Mouse (Mus musculus): ENCODE results near the gene Ankrd11. TPM values are rescaled to one million over a fixed set of nuclear protein-coding genes. Genes with fewer than 3 reads are reported as not detected.

The Ankrd11 gene
- polyA plus RNA-seq, 1 experiment from 2014 or later = 49.9 TPM

- Histone ChIP-seq H3K9ac (no peak overlapping the region), H3K36me3 (replicated peaks; ENCODE audit: control insufficient read depth, insufficient read depth) (no peaks in the 10 kb centered on the region), H3K27ac (no peak overlapping the region), H3K27me3 (ENCODE audit: control insufficient read depth, insufficient read depth, low read length) (no peaks in the 10 kb centered on the region), H3K4me1 (replicated peaks; ENCODE audit: control insufficient read depth, insufficient read depth, low read length) (peaks cover 53% of the 10 kb centered on the region), H3K4me3 (replicated peaks; ENCODE audit: low read length) (no peak overlapping the region), H3K4me2 (replicated peaks) (no peak overlapping the region), H3K9me3 (ENCODE audit: control insufficient read depth, low read length) (no peaks in the 10 kb centered on the region)
- DNase-seq (ENCODE audit: low spot score) (no peak), ATAC-seq (ENCODE audit: low FRiP score) (no peak)
Measured at GRCm38 (mm10) chr8:122933973-122934372, 108.1 kb downstream of the Ankrd11 start.

GRCm38 (mm10) chr8:122932561-122932959, 109.5 kb downstream of the Ankrd11 start:
- Histone ChIP-seq H3K4me3 (replicated peaks; ENCODE audit: low read length) (no peak overlapping the region), H3K27me3 (ENCODE audit: control insufficient read depth, insufficient read depth, low read length) (no peaks in the 10 kb centered on the region), H3K4me1 (replicated peaks; ENCODE audit: control insufficient read depth, insufficient read depth, low read length) (peaks cover 40% of the 10 kb centered on the region), H3K9me3 (ENCODE audit: control insufficient read depth, low read length) (no peaks in the 10 kb centered on the region), H3K4me2 (replicated peaks) (no peak overlapping the region), H3K9ac (no peak overlapping the region), H3K27ac (no peak overlapping the region), H3K36me3 (replicated peaks; ENCODE audit: control insufficient read depth, insufficient read depth) (no peaks in the 10 kb centered on the region)
- no peak for ATAC-seq (ENCODE audit: low FRiP score)
- no peak for DNase-seq (ENCODE audit: low spot score)
- WGBS = 91% methylated on average over 2 of the region's 2 CpGs

GRCm38 (mm10) chr8:122931834-122932560, 110.1 kb downstream of the Ankrd11 start:
- Histone ChIP-seq H3K4me3 (replicated peaks; ENCODE audit: low read length) (no peak overlapping the region), H3K9me3 (ENCODE audit: control insufficient read depth, low read length) (no peaks in the 10 kb centered on the region), H3K27ac (no peak overlapping the region), H3K27me3 (ENCODE audit: control insufficient read depth, insufficient read depth, low read length) (no peaks in the 10 kb centered on the region), H3K36me3 (replicated peaks; ENCODE audit: control insufficient read depth, insufficient read depth) (no peaks in the 10 kb centered on the region), H3K4me2 (replicated peaks) (no peak overlapping the region), H3K4me1 (replicated peaks; ENCODE audit: control insufficient read depth, insufficient read depth, low read length) (peaks cover 35% of the 10 kb centered on the region), H3K9ac (peak overlapping the region; percentile 9; the same call in 1 of the 2 replicates)
- ATAC-seq (ENCODE audit: low FRiP score) = no peak
- 67% methylated on average over 3 of the region's 3 CpGs for WGBS
- DNase-seq (ENCODE audit: low spot score) = no peak

GRCm38 (mm10) chr8:122928631-122929224, 113.3 kb downstream of the Ankrd11 start:
- H3K27me3 ChIP-seq (ENCODE audit: control insufficient read depth, insufficient read depth, low read length) = no peaks in the 10 kb centered on the region
- no peak overlapping the region for H3K9ac ChIP-seq
- no peak overlapping the region for H3K4me2 ChIP-seq (replicated peaks)
- no peak for ATAC-seq (ENCODE audit: low FRiP score)
- peaks cover 15% of the 10 kb centered on the region for H3K4me1 ChIP-seq (replicated peaks; ENCODE audit: control insufficient read depth, insufficient read depth, low read length)
- H3K36me3 ChIP-seq (replicated peaks; ENCODE audit: control insufficient read depth, insufficient read depth) = no peaks in the 10 kb centered on the region
- no peak overlapping the region for H3K27ac ChIP-seq
- 87% methylated on average over 7 of the region's 7 CpGs for WGBS
- H3K9me3 ChIP-seq (ENCODE audit: control insufficient read depth, low read length) = no peaks in the 10 kb centered on the region
- no peak overlapping the region for H3K4me3 ChIP-seq (replicated peaks; ENCODE audit: low read length)
- DNase-seq (ENCODE audit: low spot score) = no peak

GRCm38 (mm10) chr8:122927841-122928240, 114.2 kb downstream of the Ankrd11 start:
- no peaks in the 10 kb centered on the region for H3K9me3 ChIP-seq (ENCODE audit: control insufficient read depth, low read length)
- no peaks in the 10 kb centered on the region for H3K36me3 ChIP-seq (replicated peaks; ENCODE audit: control insufficient read depth, insufficient read depth)
- WGBS = 93% methylated on average over 3 of the region's 3 CpGs
- no peak overlapping the region for H3K4me2 ChIP-seq (replicated peaks)
- no peak overlapping the region for H3K27ac ChIP-seq
- no peak overlapping the region for H3K9ac ChIP-seq
- DNase-seq (ENCODE audit: low spot score) (no peak), ATAC-seq (ENCODE audit: low FRiP score) (no peak)
- H3K27me3 ChIP-seq (ENCODE audit: control insufficient read depth, insufficient read depth, low read length) = no peaks in the 10 kb centered on the region
- H3K4me1 ChIP-seq (replicated peaks; ENCODE audit: control insufficient read depth, insufficient read depth, low read length) = peaks cover 16% of the 10 kb centered on the region
- H3K4me3 ChIP-seq (replicated peaks; ENCODE audit: low read length) = no peak overlapping the region

GRCm38 (mm10) chr8:122926782-122927181, 115.3 kb downstream of the Ankrd11 start:
- 75% methylated on average over 7 of the region's 7 CpGs for WGBS
- no peak for ATAC-seq (ENCODE audit: low FRiP score)
- Histone ChIP-seq H3K9ac (no peak overlapping the region), H3K27ac (no peak overlapping the region), H3K4me1 (replicated peaks; ENCODE audit: control insufficient read depth, insufficient read depth, low read length) (peaks cover 12% of the 10 kb centered on the region), H3K9me3 (ENCODE audit: control insufficient read depth, low read length) (no peaks in the 10 kb centered on the region), H3K4me2 (replicated peaks) (no peak overlapping the region), H3K4me3 (replicated peaks; ENCODE audit: low read length) (no peak overlapping the region), H3K36me3 (replicated peaks; ENCODE audit: control insufficient read depth, insufficient read depth) (no peaks in the 10 kb centered on the region), H3K27me3 (ENCODE audit: control insufficient read depth, insufficient read depth, low read length) (no peaks in the 10 kb centered on the region)
- no peak for DNase-seq (ENCODE audit: low spot score)

- ATAC-seq (ENCODE audit: low FRiP score) = no peak
- Histone ChIP-seq H3K4me2 (replicated peaks) (no peak overlapping the region), H3K4me3 (replicated peaks; ENCODE audit: low read length) (no peak overlapping the region), H3K9me3 (ENCODE audit: control insufficient read depth, low read length) (no peaks in the 10 kb centered on the region), H3K9ac (no peak overlapping the region), H3K36me3 (replicated peaks; ENCODE audit: control insufficient read depth, insufficient read depth) (no peaks in the 10 kb centered on the region), H3K4me1 (replicated peaks; ENCODE audit: control insufficient read depth, insufficient read depth, low read length) (peaks cover 14% of the 10 kb centered on the region), H3K27me3 (ENCODE audit: control insufficient read depth, insufficient read depth, low read length) (no peaks in the 10 kb centered on the region), H3K27ac (no peak overlapping the region)
- no peak for DNase-seq (ENCODE audit: low spot score)
- 92% methylated on average over 8 of the region's 8 CpGs for WGBS
Measured at GRCm38 (mm10) chr8:122925939-122926722, 115.9 kb downstream of the Ankrd11 start.

GRCm38 (mm10) chr8:122924091-122924490, 118.0 kb downstream of the Ankrd11 start:
- no peak overlapping the region for H3K4me3 ChIP-seq (replicated peaks; ENCODE audit: low read length)
- ATAC-seq (ENCODE audit: low FRiP score) (no peak), DNase-seq (ENCODE audit: low spot score) (no peak)
- 76% methylated on average over 6 of the region's 6 CpGs for WGBS
- H3K4me2 ChIP-seq (replicated peaks) = no peak overlapping the region
- no peaks in the 10 kb centered on the region for H3K36me3 ChIP-seq (replicated peaks; ENCODE audit: control insufficient read depth, insufficient read depth)
- no peak overlapping the region for H3K27ac ChIP-seq
- peaks cover 21% of the 10 kb centered on the region for H3K4me1 ChIP-seq (replicated peaks; ENCODE audit: control insufficient read depth, insufficient read depth, low read length)
- no peak overlapping the region for H3K9ac ChIP-seq
- H3K9me3 ChIP-seq (ENCODE audit: control insufficient read depth, low read length) = no peaks in the 10 kb centered on the region
- no peaks in the 10 kb centered on the region for H3K27me3 ChIP-seq (ENCODE audit: control insufficient read depth, insufficient read depth, low read length)

GRCm38 (mm10) chr8:122923431-122924090, 118.5 kb downstream of the Ankrd11 start:
- Histone ChIP-seq H3K9me3 (ENCODE audit: control insufficient read depth, low read length) (no peaks in the 10 kb centered on the region), H3K4me1 (replicated peaks; ENCODE audit: control insufficient read depth, insufficient read depth, low read length) (peaks cover 21% of the 10 kb centered on the region), H3K27ac (no peak overlapping the region)

More at GRCm38 (mm10) chr8:122923431-122924090, 118.5 kb downstream of the Ankrd11 start:
- 51% methylated on average over 7 of the region's 7 CpGs for WGBS
- Histone ChIP-seq H3K9ac (no peak overlapping the region), H3K4me3 (replicated peaks; ENCODE audit: low read length) (no peak overlapping the region), H3K4me2 (replicated peaks) (no peak overlapping the region), H3K27me3 (ENCODE audit: control insufficient read depth, insufficient read depth, low read length) (no peaks in the 10 kb centered on the region), H3K36me3 (replicated peaks; ENCODE audit: control insufficient read depth, insufficient read depth) (no peaks in the 10 kb centered on the region)
- ATAC-seq (ENCODE audit: low FRiP score) = no peak
- DNase-seq (ENCODE audit: low spot score) = no peak

All from hindbrain, embryonic 14.5 days (tissue).